Mouse (Mus musculus): ENCODE measurements around the gene Snap25. TPM values are rescaled to one million over a fixed set of nuclear protein-coding genes. Genes with fewer than 3 reads are reported as not detected.

Gene Snap25
- total and polyA plus RNA-seq, 2 experiments from 2014 or later, result 0.33 TPM; not detected in 1

DNA sequence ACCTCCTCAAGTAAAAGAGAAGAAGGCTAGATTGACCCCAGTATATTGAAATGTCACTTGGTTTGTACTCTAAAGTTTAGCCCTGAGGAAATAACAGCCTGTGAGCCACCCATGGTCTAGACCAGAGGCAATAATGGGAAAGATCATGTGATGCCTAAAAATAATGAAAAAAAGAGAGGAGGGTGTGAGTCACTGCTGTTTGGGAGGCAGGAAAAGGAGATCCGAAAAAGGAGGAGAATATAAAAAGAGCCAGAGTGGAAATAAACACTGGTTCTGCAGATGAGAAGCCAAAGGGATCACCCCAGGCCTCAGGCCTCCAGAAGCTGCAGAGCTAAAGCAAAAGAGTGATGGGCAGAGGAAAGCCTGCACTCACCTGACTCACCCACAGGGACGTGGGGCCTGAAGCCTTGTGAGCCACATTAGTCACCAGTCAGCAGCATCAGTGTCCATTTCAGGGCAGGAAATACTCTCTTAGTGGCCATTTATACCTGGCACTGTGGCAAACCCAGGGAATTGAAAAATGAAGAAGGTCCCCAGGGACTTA, 85.7 kb downstream of the Snap25 start:
- no peaks in the 10 kb centered on the region for H3K27me3 ChIP-seq (ENCODE audit: control insufficient read depth, insufficient read depth, low read length)
- TF ChIP-seq EP300 (IDR thresholded peaks at IDR 0.05; ENCODE audit: low read depth) (no peak), CTCF (IDR thresholded peaks at IDR 0.05; ENCODE audit: low read depth) (no peak)
- no peak overlapping the region for H3K27ac ChIP-seq (ENCODE audit: low read depth)
- H3K9ac ChIP-seq (replicated peaks; ENCODE audit: low read depth, low read length), result no peak overlapping the region
- H3K4me1 ChIP-seq (ENCODE audit: control insufficient read depth, insufficient read depth), result no peaks in the 10 kb centered on the region
- H3K4me3 ChIP-seq (ENCODE audit: low read depth, low read length), result no peak overlapping the region
- ATAC-seq (ENCODE audit: insufficient read depth, low read depth) (no peak), DNase-seq (ENCODE audit: low spot score) (no peak)
- H3K36me3 ChIP-seq (replicated peaks; ENCODE audit: control insufficient read depth, insufficient read depth, low read length), result no peaks in the 10 kb centered on the region
- no peak overlapping the region for H3K4me2 ChIP-seq (ENCODE audit: low read depth, low read length)
- H3K9me3 ChIP-seq (replicated peaks; ENCODE audit: control insufficient read depth, low read length), result no peaks in the 10 kb centered on the region
- WGBS, result 55% methylated on average over 2 of the region's 2 CpGs

DNA sequence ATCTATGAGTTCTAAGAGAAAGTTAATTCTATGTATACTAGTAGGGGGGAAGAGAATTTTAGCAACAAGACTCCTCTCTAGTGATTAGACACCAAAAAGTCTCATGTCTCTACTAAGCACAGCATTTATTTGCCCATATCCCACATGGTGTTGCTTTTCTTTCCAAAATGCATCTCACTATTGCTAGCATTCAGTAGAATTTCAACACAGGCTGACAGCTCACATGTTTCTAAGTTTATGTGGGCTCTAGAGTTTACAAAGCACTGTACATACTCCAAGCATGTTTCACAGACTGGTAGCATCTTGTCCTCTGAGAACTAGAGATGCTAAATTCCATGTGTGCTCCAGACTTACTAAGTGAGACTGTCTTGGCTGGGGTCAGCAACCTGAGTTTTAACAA, 87.8 kb downstream of the Snap25 start:
- Histone ChIP-seq H3K27ac (ENCODE audit: low read depth) (no peak overlapping the region), H3K27me3 (ENCODE audit: control insufficient read depth, insufficient read depth, low read length) (no peaks in the 10 kb centered on the region), H3K4me1 (ENCODE audit: control insufficient read depth, insufficient read depth) (no peaks in the 10 kb centered on the region), H3K4me2 (ENCODE audit: low read depth, low read length) (no peak overlapping the region), H3K36me3 (replicated peaks; ENCODE audit: control insufficient read depth, insufficient read depth, low read length) (no peaks in the 10 kb centered on the region), H3K4me3 (ENCODE audit: low read depth, low read length) (no peak overlapping the region), H3K9ac (replicated peaks; ENCODE audit: low read depth, low read length) (no peak overlapping the region), H3K9me3 (replicated peaks; ENCODE audit: control insufficient read depth, low read length) (no peaks in the 10 kb centered on the region)
- ATAC-seq (ENCODE audit: insufficient read depth, low read depth), result no peak
- no peak for TF ChIP-seq EP300 (IDR thresholded peaks at IDR 0.05; ENCODE audit: low read depth)
- TF ChIP-seq CTCF (IDR thresholded peaks at IDR 0.05; ENCODE audit: low read depth), result no peak
- no peak for DNase-seq (ENCODE audit: low spot score)

DNA sequence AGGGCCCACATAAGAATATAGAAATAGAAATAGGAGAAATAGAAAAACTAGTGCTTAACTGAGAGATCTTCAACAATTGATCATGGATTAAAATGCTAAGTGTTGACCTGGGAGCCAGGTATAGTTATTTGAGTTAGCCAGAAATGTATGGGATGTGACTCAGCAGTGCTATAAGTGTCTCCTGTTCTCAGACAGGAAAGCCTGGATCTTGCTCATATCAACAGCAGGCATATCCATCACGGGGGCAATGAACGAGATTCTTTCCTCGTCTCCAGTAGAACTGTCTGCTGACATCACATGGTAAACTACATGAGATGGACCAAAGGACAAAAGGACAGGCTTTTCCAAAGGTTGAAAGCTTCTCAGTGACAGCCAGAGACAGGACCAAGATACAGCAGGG, 88.8 kb downstream of the Snap25 start:
- no peak overlapping the region for H3K9ac ChIP-seq (replicated peaks; ENCODE audit: low read depth, low read length)
- H3K4me3 ChIP-seq (ENCODE audit: low read depth, low read length), result no peak overlapping the region
- no peak overlapping the region for H3K4me2 ChIP-seq (ENCODE audit: low read depth, low read length)
- H3K4me1 ChIP-seq (ENCODE audit: control insufficient read depth, insufficient read depth), result no peaks in the 10 kb centered on the region
- H3K9me3 ChIP-seq (replicated peaks; ENCODE audit: control insufficient read depth, low read length), result no peaks in the 10 kb centered on the region
- H3K27me3 ChIP-seq (ENCODE audit: control insufficient read depth, insufficient read depth, low read length), result no peaks in the 10 kb centered on the region
- DNase-seq (ENCODE audit: low spot score) (no peak), ATAC-seq (ENCODE audit: insufficient read depth, low read depth) (no peak)
- TF ChIP-seq EP300 (IDR thresholded peaks at IDR 0.05; ENCODE audit: low read depth) (no peak), CTCF (IDR thresholded peaks at IDR 0.05; ENCODE audit: low read depth) (no peak)
- no peaks in the 10 kb centered on the region for H3K36me3 ChIP-seq (replicated peaks; ENCODE audit: control insufficient read depth, insufficient read depth, low read length)
- 29% methylated on average over 3 of the region's 3 CpGs for WGBS
- H3K27ac ChIP-seq (ENCODE audit: low read depth), result no peak overlapping the region

DNA sequence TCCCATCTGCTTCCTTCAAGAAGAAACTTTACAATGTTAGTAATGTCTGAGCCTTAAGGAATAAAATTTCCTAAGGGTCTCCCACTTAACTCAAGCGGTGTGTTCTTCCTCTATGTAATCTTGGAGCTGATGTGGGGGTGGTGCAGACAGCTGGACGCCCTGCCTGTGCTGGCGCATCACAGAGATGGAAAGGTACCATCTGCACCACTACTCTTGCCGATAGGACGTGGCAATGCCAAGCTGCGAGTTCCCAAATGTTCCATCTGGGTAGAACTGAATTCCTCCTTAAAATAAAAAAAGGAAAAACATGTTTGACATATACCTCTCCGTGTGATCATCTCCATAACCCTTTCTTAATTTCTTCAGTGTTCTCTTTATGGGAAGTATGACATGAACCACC, 89.9 kb downstream of the Snap25 start:
- ATAC-seq (ENCODE audit: insufficient read depth, low read depth) (no peak), DNase-seq (ENCODE audit: low spot score) (no peak)
- H3K4me1 ChIP-seq (ENCODE audit: control insufficient read depth, insufficient read depth), result no peaks in the 10 kb centered on the region
- no peak for TF ChIP-seq EP300 (IDR thresholded peaks at IDR 0.05; ENCODE audit: low read depth)
- TF ChIP-seq CTCF (IDR thresholded peaks at IDR 0.05; ENCODE audit: low read depth), result no peak
- H3K36me3 ChIP-seq (replicated peaks; ENCODE audit: control insufficient read depth, insufficient read depth, low read length), result no peaks in the 10 kb centered on the region
- H3K27ac ChIP-seq (ENCODE audit: low read depth), result no peak overlapping the region
- H3K9ac ChIP-seq (replicated peaks; ENCODE audit: low read depth, low read length), result no peak overlapping the region
- H3K9me3 ChIP-seq (replicated peaks; ENCODE audit: control insufficient read depth, low read length), result no peaks in the 10 kb centered on the region
- H3K4me2 ChIP-seq (ENCODE audit: low read depth, low read length), result no peak overlapping the region
- WGBS, result 70% methylated on average over 7 of the region's 7 CpGs
- no peaks in the 10 kb centered on the region for H3K27me3 ChIP-seq (ENCODE audit: control insufficient read depth, insufficient read depth, low read length)
- no peak overlapping the region for H3K4me3 ChIP-seq (ENCODE audit: low read depth, low read length)

DNA sequence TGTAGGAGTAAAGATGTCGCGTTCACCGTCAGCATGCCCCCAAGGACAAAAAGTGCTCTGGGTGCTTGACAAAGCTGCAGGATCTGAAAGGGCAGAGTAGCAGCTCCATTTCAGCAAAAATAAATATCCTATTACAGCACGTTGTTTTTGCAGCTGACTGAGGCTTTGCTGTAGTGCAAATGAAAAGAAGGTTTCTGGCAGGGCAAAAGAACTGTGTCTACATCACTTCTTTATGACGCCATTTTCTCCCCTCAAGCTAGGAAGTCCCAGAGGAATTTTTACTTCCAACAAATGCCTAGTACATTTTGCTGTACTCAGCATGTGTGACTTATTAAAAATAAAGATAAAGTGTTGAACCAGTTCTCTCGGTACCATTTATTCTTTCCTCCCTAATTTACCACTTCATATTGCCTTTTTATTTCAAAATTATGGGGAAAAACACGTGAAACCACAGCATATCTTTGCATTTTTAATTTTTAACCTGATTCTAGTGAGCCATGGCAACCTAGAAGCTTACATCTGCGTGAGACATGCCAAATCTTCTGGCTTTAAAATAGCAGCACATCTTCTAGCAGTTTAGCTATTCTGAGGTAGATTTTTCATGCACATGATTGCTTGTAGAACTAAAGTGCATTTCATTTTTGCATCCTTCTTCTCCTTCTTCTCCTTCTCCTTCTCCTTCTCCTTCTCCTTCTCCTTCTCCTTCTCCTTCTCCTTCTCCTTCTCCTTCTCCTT, 94.9 kb downstream of the Snap25 start:
- H3K4me1 ChIP-seq (ENCODE audit: control insufficient read depth, insufficient read depth), result no peaks in the 10 kb centered on the region
- no peak overlapping the region for H3K27ac ChIP-seq (ENCODE audit: low read depth)
- no peak for ATAC-seq (ENCODE audit: insufficient read depth, low read depth)
- H3K36me3 ChIP-seq (replicated peaks; ENCODE audit: control insufficient read depth, insufficient read depth, low read length), result no peaks in the 10 kb centered on the region
- H3K9me3 ChIP-seq (replicated peaks; ENCODE audit: control insufficient read depth, low read length), result no peaks in the 10 kb centered on the region
- H3K4me2 ChIP-seq (ENCODE audit: low read depth, low read length), result no peak overlapping the region
- TF ChIP-seq CTCF (IDR thresholded peaks at IDR 0.05; ENCODE audit: low read depth) (no peak), EP300 (IDR thresholded peaks at IDR 0.05; ENCODE audit: low read depth) (no peak)
- no peak overlapping the region for H3K4me3 ChIP-seq (ENCODE audit: low read depth, low read length)
- 63% methylated on average over 8 of the region's 8 CpGs for WGBS
- no peaks in the 10 kb centered on the region for H3K27me3 ChIP-seq (ENCODE audit: control insufficient read depth, insufficient read depth, low read length)
- peak; percentile 12 for DNase-seq (ENCODE audit: low spot score)
- H3K9ac ChIP-seq (replicated peaks; ENCODE audit: low read depth, low read length), result no peak overlapping the region

GRCm38 (mm10) chr2:136811331-136811730, 98.1 kb downstream of the Snap25 start:
- no peaks in the 10 kb centered on the region for H3K9me3 ChIP-seq (replicated peaks; ENCODE audit: control insufficient read depth, low read length)
- WGBS, result 86% methylated on average over 1 of the region's 1 CpGs
- DNase-seq (ENCODE audit: low spot score), result no peak
- TF ChIP-seq CTCF (IDR thresholded peaks at IDR 0.05; ENCODE audit: low read depth) (no peak), EP300 (IDR thresholded peaks at IDR 0.05; ENCODE audit: low read depth) (no peak)
- H3K9ac ChIP-seq (replicated peaks; ENCODE audit: low read depth, low read length), result no peak overlapping the region
- H3K27me3 ChIP-seq (ENCODE audit: control insufficient read depth, insufficient read depth, low read length), result no peaks in the 10 kb centered on the region
- H3K4me1 ChIP-seq (ENCODE audit: control insufficient read depth, insufficient read depth), result no peaks in the 10 kb centered on the region
- H3K4me2 ChIP-seq (ENCODE audit: low read depth, low read length), result no peak overlapping the region
- no peak overlapping the region for H3K4me3 ChIP-seq (ENCODE audit: low read depth, low read length)
- no peak for ATAC-seq (ENCODE audit: insufficient read depth, low read depth)
- H3K27ac ChIP-seq (ENCODE audit: low read depth), result no peak overlapping the region
- no peaks in the 10 kb centered on the region for H3K36me3 ChIP-seq (replicated peaks; ENCODE audit: control insufficient read depth, insufficient read depth, low read length)

All from heart, postnatal 0 days (tissue).